Mouse (Mus musculus) liver, postnatal 0 days (tissue): ENCODE measurements around the gene Tbxa2r. TPM values are rescaled to one million over a fixed set of nuclear protein-coding genes. Genes with fewer than 3 reads are reported as not detected.

ENCODE experiments used
- ATAC-seq: fragments of 200-750 bp; cut with Nextera tagmentation; 2 replicates; pipeline ENCODE4 v1.8.0; 2017; ENCODE audit warnings: mild to moderate bottlenecking, moderate library complexity
- DNase-seq: peaks from one replicate; pipeline ENCODE4 v3.0.0-alpha.2; 2016
- H3K27ac ChIP-seq: fragments of 300-500 bp; sonication (generic); 2 replicates; pipeline ENCODE4 v1.5.1; 2014; ENCODE audit warnings: antibody characterized with exemption, moderate library complexity, mild to moderate bottlenecking, low read depth
- H3K27me3 ChIP-seq: fragments of 300-500 bp; sonication (generic); 2 replicates; pipeline ENCODE4 v1.6.1; 2014; ENCODE audit warnings: low read length, control low read depth, mixed read lengths; ENCODE audit not compliant: insufficient read depth
- H3K36me3 ChIP-seq: fragments of 300-500 bp; sonication (generic); replicated peaks from 2 replicates; pipeline ENCODE4 v1.6.1; 2014; ENCODE audit warnings: mild to moderate bottlenecking, control low read depth, low read length, moderate library complexity, mixed read lengths; ENCODE audit not compliant: insufficient read depth
- H3K4me1 ChIP-seq: fragments of 300-500 bp; sonication (generic); 2 replicates; pipeline ENCODE4 v1.6.1; 2014; ENCODE audit warnings: antibody characterized with exemption, mild to moderate bottlenecking, control low read depth; ENCODE audit not compliant: insufficient read depth
- H3K4me2 ChIP-seq: fragments of 300-500 bp; sonication (generic); 2 replicates; pipeline ENCODE4 v1.6.1; 2014; ENCODE audit warnings: low read depth, mild to moderate bottlenecking, low read length, moderate library complexity, mixed read lengths
- H3K4me3 ChIP-seq: fragments of 300-500 bp; sonication (generic); 2 replicates; pipeline ENCODE4 v1.5.1; 2014; ENCODE audit warnings: low read depth, low read length
- H3K9ac ChIP-seq: fragments of 300-500 bp; sonication (generic); replicated peaks from 2 replicates; pipeline ENCODE4 v1.6.1; 2014; ENCODE audit warnings: mild to moderate bottlenecking, moderate library complexity
- H3K9me3 ChIP-seq: fragments of 300-500 bp; sonication (generic); 2 replicates; pipeline ENCODE4 v1.6.1; 2016; ENCODE audit warnings: mild to moderate bottlenecking, control low read depth, low read length, mixed read lengths
- CTCF ChIP-seq: sonication (generic); IDR thresholded peaks from 2 replicates; pipeline ENCODE4 v1.5.1; 2016; ENCODE audit warnings: antibody characterized with exemption, low read depth
- EP300 ChIP-seq: IDR thresholded peaks from 2 replicates; pipeline ENCODE4 v1.6.1; 2016; ENCODE audit warnings: antibody characterized with exemption, low read depth, mild to moderate bottlenecking
- WGBS: fragments of 180-500 bp; shearing (Covaris S2); extraction: QIAGEN DNeasy Blood & Tissue Kit; methylation state at CpG from one replicate; pipeline ENCODE4 v1.1.7; 2014; ENCODE audit not compliant: insufficient replicate concordance; 5-methylcytosine and 5-hydroxymethylcytosine counted together
- polyA plus RNA-seq: library from polyadenylated mRNA; unstranded; fragments of >200 nt; fragmentation: Nextera tagmentation; extraction: Ambion mirVana; gene quantifications from 2 replicates; pipeline ENCODE4 v1.2.1, GENCODE M21; 2015

The Tbxa2r gene
- polyA plus RNA-seq, 1 experiment from 2014 or later: 5.4 TPM

- TF ChIP-seq CTCF (no peak), EP300 (no peak)
- H3K9me3 ChIP-seq: no peaks in the 10 kb centered on the region
- H3K4me2 ChIP-seq: no peak overlapping the region
- no peaks in the 10 kb centered on the region for H3K36me3 ChIP-seq
- H3K9ac ChIP-seq: no peak overlapping the region
- no peak overlapping the region for H3K4me3 ChIP-seq
- peaks cover 5% of the 10 kb centered on the region; the same call in 1 of the 2 replicates for H3K4me1 ChIP-seq
- 84% methylated on average over 4 of the region's 4 CpGs for WGBS
- 0 out of 2 replicates have a peak, but pooled peaks cover 8% of the 10 kb centered on the region for H3K27me3 ChIP-seq
- no peak for DNase-seq
- no peak overlapping the region for H3K27ac ChIP-seq
- ATAC-seq: no peak
Observed at GRCm38 (mm10) chr10:81336558-81336957, 8.0 kb downstream of the Tbxa2r start.

GRCm38 (mm10) chr10:81340551-81341332 lies 12.2 kb downstream of the Tbxa2r start:
- H3K36me3 ChIP-seq: no peaks in the 10 kb centered on the region
- H3K4me1 ChIP-seq: peaks cover 5% of the 10 kb centered on the region; the same call in 1 of the 2 replicates
- H3K9me3 ChIP-seq: no peaks in the 10 kb centered on the region
- H3K4me2 ChIP-seq: no peak overlapping the region
- DNase-seq: no peak
- H3K9ac ChIP-seq: no peak overlapping the region
- TF ChIP-seq CTCF (no peak), EP300 (no peak)
- 48% methylated on average over 17 of the region's 17 CpGs for WGBS
- H3K27me3 ChIP-seq: peaks cover 35% of the 10 kb centered on the region
- no peak overlapping the region for H3K4me3 ChIP-seq
- no peak overlapping the region for H3K27ac ChIP-seq
- no peak for ATAC-seq

- peak; percentile 81 for DNase-seq
- H3K27me3 ChIP-seq: peaks cover 35% of the 10 kb centered on the region
- 37% methylated on average over 16 of the region's 16 CpGs for WGBS
Observed at GRCm38 (mm10) chr10:81341333-81341949, 12.9 kb downstream of the Tbxa2r start.

GRCm38 (mm10) chr10:81342686-81343505 lies 14.4 kb downstream of the Tbxa2r start, which contains the start of gene Gipc3:
TSS of gene Gipc3 (minus strand) at chr10:81343266.
- H3K4me1 ChIP-seq: peaks cover 18% of the 10 kb centered on the region
- TF ChIP-seq EP300 (no peak), CTCF (no peak)
- peaks cover 3% of the 10 kb centered on the region; the same call in 1 of the 2 replicates for H3K36me3 ChIP-seq
- ATAC-seq (no peak), DNase-seq (no peak)
- H3K9ac ChIP-seq: 0 out of 2 replicates have a peak within 1 kb of the TSS, but pooled peaks have one; percentile 36
- peaks cover 30% of the 10 kb centered on the region for H3K27me3 ChIP-seq
- no peaks in the 10 kb centered on the region for H3K9me3 ChIP-seq
- WGBS: 6% methylated on average over 45 of the region's 67 CpGs
- H3K4me3 ChIP-seq: peak within 1 kb of the TSS; percentile 48
- H3K27ac ChIP-seq: no peak within 1 kb of the TSS
- peak within 1 kb of the TSS; percentile 75 for H3K4me2 ChIP-seq

More at GRCm38 (mm10) chr10:81341333-81341949, 12.9 kb downstream of the Tbxa2r start:
- Histone ChIP-seq H3K36me3 (no peaks in the 10 kb centered on the region), H3K4me3 (no peak overlapping the region), H3K4me2 (no peak overlapping the region), H3K4me1 (peaks cover 7% of the 10 kb centered on the region), H3K27ac (no peak overlapping the region), H3K9ac (no peak overlapping the region), H3K9me3 (no peaks in the 10 kb centered on the region)
- TF ChIP-seq EP300: no peak
- peak; percentile 89 for TF ChIP-seq CTCF
- 0 out of 2 replicates have a peak, but pooled peaks have one; percentile 22 for ATAC-seq

GRCm38 (mm10) chr10:81344421-81345161 lies 16.1 kb downstream of the Tbxa2r start:
- WGBS: 38% methylated on average over 8 of the region's 8 CpGs
- Histone ChIP-seq H3K27ac (no peak overlapping the region), H3K9me3 (no peaks in the 10 kb centered on the region), H3K4me3 (no peak overlapping the region), H3K36me3 (peaks cover 10% of the 10 kb centered on the region), H3K9ac (no peak overlapping the region), H3K4me2 (no peak overlapping the region), H3K27me3 (peaks cover 30% of the 10 kb centered on the region), H3K4me1 (peaks cover 29% of the 10 kb centered on the region)
- TF ChIP-seq CTCF: peak; percentile 61
- TF ChIP-seq EP300: no peak
- DNase-seq (no peak), ATAC-seq (no peak)
